Mouse (Mus musculus) splenic B cell, adult 2 months (primary cell): ENCODE data around the gene Memo1.

ENCODE experiments used
- DNase-seq: peaks from one replicate; pipeline ENCODE4 v3.0.0-alpha.2; 2011; ENCODE audit warnings: low read depth, low spot score
- H3K27me3 ChIP-seq: 2 replicates; pipeline ENCODE4 v1.6.1; 2012; ENCODE audit warnings: mild to moderate bottlenecking, low read length, moderate library complexity, mixed read lengths; ENCODE audit not compliant: control insufficient read depth, poor library complexity, insufficient read depth, severe bottlenecking
- H3K36me3 ChIP-seq: 2 replicates; pipeline ENCODE4 v1.6.1; 2012; ENCODE audit warnings: mild to moderate bottlenecking, low read length, moderate library complexity, mixed read lengths; ENCODE audit not compliant: control insufficient read depth, poor library complexity, insufficient read depth, severe bottlenecking

The Memo1 gene

GRCm38 (mm10) chr17:74158161-74158560 is 137.2 kb downstream of the Memo1 start:
- H3K36me3 ChIP-seq, result no peaks in the 10 kb centered on the region
- no peak for DNase-seq
- H3K27me3 ChIP-seq, result no peaks in the 10 kb centered on the region
